15 mouse cellular contexts compared by ENCODE assay signal in genomic region chr4:46064961-46065360, GRCm38 (mm10). TPM values are rescaled to one million over a fixed set of nuclear protein-coding genes. Genes with fewer than 3 reads are reported as not detected.
DNase-seq lines count a peak whose midpoint lies in the region; ATAC-seq and TF ChIP-seq lines count a peak whose summit lies in the region.
"Had no signal": no experiment of that assay in that cellular context is flagged by ENCODE, and none has a peak within 500 bp of the region (broad histone marks: within the 10 kb centered on the region; RNA-seq: fewer than 3 reads in every experiment).

No protein-coding gene starts in this region.

- H3K27me3 ChIP-seq in kidney, adult 2 months (replicated peaks; ENCODE audit: control insufficient read depth, insufficient read depth, low read length) = no peaks in the 10 kb centered on the region
- H3K27me3 ChIP-seq in heart, adult 2 months (ENCODE audit: control insufficient read depth, insufficient read depth, low read length) = no peaks in the 10 kb centered on the region
- no peaks in the 10 kb centered on the region for H3K27me3 ChIP-seq in heart, embryonic 16.5 days (ENCODE audit: control insufficient read depth, insufficient read depth, low read length)
- no peaks in the 10 kb centered on the region for H3K27me3 ChIP-seq in neural tube, embryonic 15.5 days (replicated peaks)
- H3K27me3 ChIP-seq: intestine, embryonic 15.5 days had no signal

- 33% methylated on average over 3 of the region's 3 CpGs for WGBS in kidney, adult 2 months
- 47% methylated on average over 3 of the region's 3 CpGs for WGBS in heart, adult 2 months
- 40% methylated on average over 3 of the region's 3 CpGs for WGBS in heart, embryonic 16.5 days
- 72% methylated on average over 3 of the region's 3 CpGs for WGBS in neural tube, embryonic 15.5 days

- peak; percentile 4 for DNase-seq in kidney, adult 2 months
- no peak for DNase-seq in kidney, adult 18-20 months
- DNase-seq in heart, adult 2 months = peak; percentile 58 to 78
- peak; percentile 49 for DNase-seq in lung, postnatal 10 days
- no peak for DNase-seq in right cerebral cortex, adult 18-20 months
- DNase-seq in layer of hippocampus, adult 9-10 months (ENCODE audit: low spot score) = no peak
- DNase-seq: layer of hippocampus, adult 9-11 months; thymus, adult 18-20 months had no signal

- H3K79me2 ChIP-seq in heart, adult 2 months (replicated peaks; ENCODE audit: control insufficient read depth, insufficient read depth, low read length) = no peaks in the 10 kb centered on the region; the same call in 1 of the 2 replicates

- no peak overlapping the region; the same call in 1 of the 2 replicates for H3K4me2 ChIP-seq in heart, embryonic 16.5 days (ENCODE audit: low read depth, low read length)
- no peak overlapping the region for H3K4me2 ChIP-seq in neural tube, embryonic 15.5 days
- H3K4me2 ChIP-seq: intestine, embryonic 15.5 days had no signal

- peak; percentile 67; the same call in 1 of the 2 replicates for ATAC-seq in heart, embryonic 16.5 days (replicated peaks; ENCODE audit: extremely low read depth, insufficient read depth, low FRiP score)
- ATAC-seq in neural tube, embryonic 15.5 days (ENCODE audit: low FRiP score) = no peak
- ATAC-seq: CD4-positive, CD25-positive, alpha-beta regulatory T cell, adult 4 months; intestine, embryonic 15.5 days had no signal

- H3K4me1 ChIP-seq in kidney, adult 2 months (ENCODE audit: control insufficient read depth, insufficient read depth, low read length) = no peaks in the 10 kb centered on the region
- H3K4me1 ChIP-seq in heart, adult 2 months (ENCODE audit: control insufficient read depth, insufficient read depth, low read length) = peaks cover 13% of the 10 kb centered on the region; the same call in 1 of the 2 replicates
- H3K4me1 ChIP-seq in heart, embryonic 16.5 days (ENCODE audit: control insufficient read depth, insufficient read depth, low read length) = peaks cover 59% of the 10 kb centered on the region
- H3K4me1 ChIP-seq in neural tube, embryonic 15.5 days = 0 out of 2 replicates have a peak, but pooled peaks cover 1% of the 10 kb centered on the region
- H3K4me1 ChIP-seq: intestine, embryonic 15.5 days had no signal

- H3K9ac ChIP-seq in heart, adult 2 months (ENCODE audit: low read depth, low read length) = no peak overlapping the region; the same call in 1 of the 2 replicates
- H3K9ac ChIP-seq in heart, embryonic 16.5 days (ENCODE audit: low read length) = no peak overlapping the region
- no peak overlapping the region for H3K9ac ChIP-seq in neural tube, embryonic 15.5 days (replicated peaks)
- H3K9ac ChIP-seq: intestine, embryonic 15.5 days; liver, embryonic 14.5 days had no signal

- no peak overlapping the region for H3K4me3 ChIP-seq in kidney, adult 2 months (ENCODE audit: insufficient read depth, low read depth, low read length)
- no peak overlapping the region; the same call in 1 of the 2 replicates for H3K4me3 ChIP-seq in heart, adult 2 months
- no peak overlapping the region for H3K4me3 ChIP-seq in heart, embryonic 16.5 days (ENCODE audit: low read length)
- H3K4me3 ChIP-seq in neural tube, embryonic 15.5 days (replicated peaks) = no peak overlapping the region
- H3K4me3 ChIP-seq: hindbrain, embryonic 10.5 days; intestine, embryonic 15.5 days; midbrain, embryonic 10.5 days had no signal

- no peak overlapping the region for H3K27ac ChIP-seq in kidney, adult 2 months (ENCODE audit: insufficient read depth, low read depth, low read length)
- H3K27ac ChIP-seq in heart, adult 2 months = peak overlapping the region; percentile 86
- peak overlapping the region; percentile 92 for H3K27ac ChIP-seq in heart, embryonic 16.5 days (ENCODE audit: low read length)
- no peak overlapping the region for H3K27ac ChIP-seq in neural tube, embryonic 15.5 days (replicated peaks)
- H3K27ac ChIP-seq: intestine, embryonic 15.5 days; liver, embryonic 14.5 days; midbrain, embryonic 10.5 days had no signal

- TF ChIP-seq POLR2A in kidney, adult 2 months (IDR thresholded peaks at IDR 0.05; ENCODE audit: low read depth, low read length) = no peak
- TF ChIP-seq POLR2A in heart, adult 2 months (IDR thresholded peaks at IDR 0.05; ENCODE audit: insufficient read depth, low read depth, low read length) = no peak

- no peak for TF ChIP-seq CTCF in kidney, adult 2 months (conservative IDR thresholded peaks at IDR 0.05; ENCODE audit: insufficient read depth, insufficient read length, low read depth, low read length)
- TF ChIP-seq CTCF in heart, adult 2 months (IDR thresholded peaks at IDR 0.05) = no peak

- H3K36me3 ChIP-seq in kidney, adult 2 months (ENCODE audit: control insufficient read depth, insufficient read depth, low read length) = no peaks in the 10 kb centered on the region
- no peaks in the 10 kb centered on the region for H3K36me3 ChIP-seq in heart, adult 2 months (ENCODE audit: control insufficient read depth, insufficient read depth, low read length)
- H3K36me3 ChIP-seq in heart, embryonic 16.5 days (ENCODE audit: control insufficient read depth, insufficient read depth) = peaks cover 14% of the 10 kb centered on the region
- H3K36me3 ChIP-seq in neural tube, embryonic 15.5 days = no peaks in the 10 kb centered on the region
- H3K36me3 ChIP-seq: hindbrain, embryonic 10.5 days; intestine, embryonic 15.5 days; midbrain, embryonic 10.5 days had no signal

- peak; percentile 75; the same call in 1 of the 2 replicates for TF ChIP-seq EP300 in heart, adult 2 months (IDR thresholded peaks at IDR 0.05; ENCODE audit: insufficient read depth, low read depth, low read length)

- intact Hi-C loops in heart, adult 2 months (cut with DNase I) = loop anchor here (2.0 kb wide), 1 partner anchor 24 kb away; no protein-coding TSS in a partner anchor

- H3K9me3 ChIP-seq in heart, embryonic 16.5 days (replicated peaks; ENCODE audit: control insufficient read depth, low read length) = no peaks in the 10 kb centered on the region
- H3K9me3 ChIP-seq in neural tube, embryonic 15.5 days (replicated peaks) = no peaks in the 10 kb centered on the region
- H3K9me3 ChIP-seq: hindbrain, embryonic 10.5 days; intestine, embryonic 15.5 days; midbrain, embryonic 10.5 days had no signal

RNA-seq across cellular contexts. Expression of gene Tmod1, which starts 26.2 kb away (rescaled TPM):
- polyA plus RNA-seq in kidney, adult 2 months (2012; rRNA removed) = 0.80 and 2.3 TPM in 2 replicates
- total RNA-seq in heart, adult 2 months (2021) = 100 to 1,000 TPM; 250 to 264 TPM
- 142 and 220 TPM in 2 replicates for polyA plus RNA-seq in heart, adult 2 months (2012; rRNA removed)
- polyA plus RNA-seq in heart, embryonic 16.5 days (2015; fragmentation: Nextera tagmentation; extraction: Ambion mirVana) = 202 and 217 TPM in 2 replicates
- 3.5 and 3.6 TPM in 2 replicates for polyA plus RNA-seq in neural tube, embryonic 15.5 days (2015; fragmentation: Nextera tagmentation; extraction: Ambion mirVana)

Comparison
In these comparisons a context has a peak if more than half of its experiments do, and no peak if none do; other contexts are left out.
1. DNase-seq: peak in kidney, adult 2 months (single experiment), heart, adult 2 months (2 of 2) and lung, postnatal 10 days (single experiment); none in kidney, adult 18-20 months (single experiment), right cerebral cortex, adult 18-20 months (single experiment) and layer of hippocampus, adult 9-10 months (single experiment).
2. H3K27ac ChIP-seq: peak in heart, adult 2 months (single experiment) and heart, embryonic 16.5 days (single experiment); none in kidney, adult 2 months (single experiment) and neural tube, embryonic 15.5 days (single experiment).
3. RNA of gene Tmod1, which starts 26.2 kb away (polyA plus RNA-seq): 202 to 217 TPM in heart, embryonic 16.5 days and 142 to 220 TPM in heart, adult 2 months; 3.5 to 3.6 TPM in neural tube, embryonic 15.5 days and 0.80 to 2.3 TPM in kidney, adult 2 months; every median in the first group is over 10 times any median in the second.